Mouse (Mus musculus): ENCODE measurements around the gene Cpeb2. TPM values are rescaled to one million over a fixed set of nuclear protein-coding genes. Genes with fewer than 3 reads are reported as not detected.

Cpeb2 gene
- polyA plus RNA-seq, 1 experiment, result 4.2 TPM

DNA sequence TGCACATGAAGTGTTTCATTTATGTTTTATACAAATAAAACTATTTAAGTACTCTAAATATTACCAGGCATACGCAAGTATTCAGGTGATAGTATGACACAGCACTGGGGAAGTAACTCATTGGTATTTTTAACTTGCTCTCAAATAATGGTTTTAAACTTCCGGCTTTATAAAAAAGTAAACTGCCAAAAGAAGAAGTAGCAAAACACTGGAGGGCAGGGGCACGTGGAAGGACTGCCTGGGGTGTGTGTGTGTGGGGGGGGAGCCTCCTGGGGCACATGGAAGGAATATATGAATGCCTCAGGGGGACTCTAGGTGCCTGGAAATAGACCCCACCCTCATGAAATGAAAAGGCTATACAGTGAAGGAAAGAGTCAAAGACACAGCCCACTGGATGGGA lies 46.8 kb downstream of the Cpeb2 start:
- no peak for TF ChIP-seq CTCF (IDR thresholded peaks at IDR 0.05; ENCODE audit: borderline replicate concordance, control insufficient read depth, extremely low read depth, insufficient read depth, low read length, poor library complexity)
- Histone ChIP-seq H3K27me3 (ENCODE audit: control insufficient read depth, insufficient read depth, low read length) (no peaks in the 10 kb centered on the region), H3K27ac (ENCODE audit: control insufficient read depth, insufficient read depth, low read length) (no peak overlapping the region), H3K4me1 (replicated peaks; ENCODE audit: control insufficient read depth, insufficient read depth, low read length) (no peaks in the 10 kb centered on the region), H3K36me3 (ENCODE audit: control insufficient read depth, insufficient read depth, low read length) (no peaks in the 10 kb centered on the region), H3K4me3 (ENCODE audit: control insufficient read depth, insufficient read depth, low read length) (no peak overlapping the region)
- WGBS, result 17% methylated on average over 3 of the region's 3 CpGs
- DNase-seq, result no peak

DNA sequence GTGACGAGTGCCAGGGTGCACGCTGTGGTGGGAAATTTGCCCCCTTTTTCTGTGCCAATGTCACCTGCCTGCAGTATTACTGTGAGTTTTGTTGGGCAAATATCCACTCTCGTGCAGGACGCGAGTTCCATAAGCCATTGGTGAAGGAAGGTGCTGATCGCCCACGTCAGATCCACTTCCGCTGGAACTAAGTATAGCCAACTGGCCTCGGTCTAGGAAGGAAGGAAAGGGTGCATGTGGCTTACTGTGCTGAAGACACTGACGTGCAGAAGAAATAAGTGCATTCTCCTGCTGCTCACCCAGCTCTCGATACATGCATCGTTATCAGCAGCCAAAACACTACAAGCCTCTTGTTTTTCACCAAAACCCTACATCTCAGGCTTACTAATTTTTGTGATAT lies 52.8 kb downstream of the Cpeb2 start:
- Histone ChIP-seq H3K36me3 (ENCODE audit: control insufficient read depth, insufficient read depth, low read length) (no peaks in the 10 kb centered on the region), H3K4me1 (replicated peaks; ENCODE audit: control insufficient read depth, insufficient read depth, low read length) (no peaks in the 10 kb centered on the region), H3K27ac (ENCODE audit: control insufficient read depth, insufficient read depth, low read length) (no peak overlapping the region), H3K4me3 (ENCODE audit: control insufficient read depth, insufficient read depth, low read length) (no peak overlapping the region), H3K27me3 (ENCODE audit: control insufficient read depth, insufficient read depth, low read length) (no peaks in the 10 kb centered on the region)
- DNase-seq, result no peak
- no peak for TF ChIP-seq POLR2A (IDR thresholded peaks at IDR 0.05; ENCODE audit: control insufficient read depth, extremely low read depth, insufficient read depth, low read length, poor library complexity)
- TF ChIP-seq CTCF (IDR thresholded peaks at IDR 0.05; ENCODE audit: borderline replicate concordance, control insufficient read depth, extremely low read depth, insufficient read depth, low read length, poor library complexity), result no peak
- WGBS, result 63% methylated on average over 12 of the region's 12 CpGs

DNA sequence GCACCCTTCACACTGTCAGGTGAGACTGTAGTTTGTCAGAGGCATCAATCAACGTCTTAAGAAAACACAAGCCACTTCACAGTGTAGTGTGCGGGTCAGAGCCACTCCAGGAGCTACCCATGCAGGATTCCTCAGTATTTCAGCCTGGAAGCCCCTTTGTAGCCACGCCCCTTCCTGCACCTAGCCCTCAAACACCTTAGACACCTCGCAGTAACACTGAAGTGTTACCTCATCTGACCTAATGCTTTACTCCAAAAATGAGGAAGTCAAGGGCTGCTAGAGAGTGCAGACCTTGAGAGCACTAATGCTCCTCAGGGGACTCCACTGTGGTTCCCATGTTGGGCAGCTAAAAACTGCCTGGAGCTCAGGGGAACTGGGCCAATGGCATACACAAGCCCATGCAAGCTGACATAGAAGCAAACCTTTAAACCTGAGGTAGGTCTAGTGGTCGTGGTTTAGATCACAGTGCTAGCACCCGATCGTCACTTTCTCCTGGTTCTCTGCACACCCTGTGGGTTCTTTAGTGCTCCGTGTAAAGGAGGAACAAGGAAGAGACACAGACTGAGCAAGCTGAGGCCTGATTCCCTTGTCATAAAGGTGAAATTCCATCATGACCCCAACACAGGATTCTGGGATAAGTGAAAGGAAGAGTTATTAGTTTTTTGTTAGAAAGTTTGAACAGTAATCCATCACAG lies 56.9 kb downstream of the Cpeb2 start:
- DNase-seq, result no peak
- Histone ChIP-seq H3K27ac (ENCODE audit: control insufficient read depth, insufficient read depth, low read length) (no peak overlapping the region), H3K27me3 (ENCODE audit: control insufficient read depth, insufficient read depth, low read length) (no peaks in the 10 kb centered on the region), H3K4me1 (replicated peaks; ENCODE audit: control insufficient read depth, insufficient read depth, low read length) (no peaks in the 10 kb centered on the region), H3K4me3 (ENCODE audit: control insufficient read depth, insufficient read depth, low read length) (no peak overlapping the region), H3K36me3 (ENCODE audit: control insufficient read depth, insufficient read depth, low read length) (no peaks in the 10 kb centered on the region)
- no peak for TF ChIP-seq CTCF (IDR thresholded peaks at IDR 0.05; ENCODE audit: borderline replicate concordance, control insufficient read depth, extremely low read depth, insufficient read depth, low read length, poor library complexity)
- WGBS, result 22% methylated on average over 8 of the region's 8 CpGs

DNA sequence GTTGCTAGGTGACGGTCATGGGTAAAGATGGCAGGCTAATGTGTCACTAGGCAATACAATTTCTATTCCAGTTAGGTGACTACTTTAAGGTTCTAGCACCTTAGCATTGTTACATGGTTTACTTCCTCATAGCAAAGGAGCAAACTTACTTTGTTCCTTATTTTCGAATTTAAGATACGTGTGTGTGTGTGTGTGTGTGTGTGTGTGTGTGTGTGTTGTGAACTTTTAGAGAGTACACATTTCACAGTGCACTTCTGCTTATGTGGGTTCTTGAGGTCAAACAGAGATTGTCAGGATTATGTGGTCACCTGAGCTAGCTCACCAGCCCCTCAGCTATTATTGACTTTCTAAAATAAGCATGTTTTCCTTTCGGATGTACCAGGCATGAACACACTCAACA lies 60.2 kb downstream of the Cpeb2 start:
- no peaks in the 10 kb centered on the region for H3K4me1 ChIP-seq (replicated peaks; ENCODE audit: control insufficient read depth, insufficient read depth, low read length)
- 51% methylated on average over 4 of the region's 4 CpGs for WGBS

DNA sequence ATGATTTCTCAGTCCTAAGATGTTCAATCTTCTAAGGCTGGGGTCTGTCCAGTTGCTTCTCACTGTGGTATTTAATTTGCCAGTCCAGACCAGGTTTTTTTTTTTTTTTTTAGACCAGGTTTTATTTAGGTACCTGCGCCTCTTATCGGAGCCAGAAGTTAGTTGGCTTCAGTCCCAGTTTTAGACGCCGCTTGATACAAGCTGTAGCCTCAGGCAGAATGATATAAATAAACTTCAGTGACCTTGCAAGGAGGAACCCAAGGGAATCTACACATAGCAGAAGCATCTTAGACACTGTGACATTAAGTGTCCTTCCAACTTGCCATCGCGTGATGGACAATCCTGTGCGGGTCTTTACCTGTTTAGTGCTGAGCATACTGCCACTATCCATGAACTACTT lies 64.5 kb downstream of the Cpeb2 start:
- TF ChIP-seq CTCF (IDR thresholded peaks at IDR 0.05; ENCODE audit: borderline replicate concordance, control insufficient read depth, extremely low read depth, insufficient read depth, low read length, poor library complexity) (no peak), POLR2A (IDR thresholded peaks at IDR 0.05; ENCODE audit: control insufficient read depth, extremely low read depth, insufficient read depth, low read length, poor library complexity) (no peak)
- Histone ChIP-seq H3K36me3 (ENCODE audit: control insufficient read depth, insufficient read depth, low read length) (no peaks in the 10 kb centered on the region), H3K27me3 (ENCODE audit: control insufficient read depth, insufficient read depth, low read length) (no peaks in the 10 kb centered on the region), H3K4me1 (replicated peaks; ENCODE audit: control insufficient read depth, insufficient read depth, low read length) (no peaks in the 10 kb centered on the region), H3K27ac (ENCODE audit: control insufficient read depth, insufficient read depth, low read length) (no peak overlapping the region), H3K4me3 (ENCODE audit: control insufficient read depth, insufficient read depth, low read length) (no peak overlapping the region)
- WGBS, result 68% methylated on average over 7 of the region's 7 CpGs
- no peak for DNase-seq

More for the DNA sequence above, 60.2 kb downstream of the Cpeb2 start:
- no peak for DNase-seq
- no peak overlapping the region for H3K4me3 ChIP-seq (ENCODE audit: control insufficient read depth, insufficient read depth, low read length)
- no peaks in the 10 kb centered on the region for H3K36me3 ChIP-seq (ENCODE audit: control insufficient read depth, insufficient read depth, low read length)
- no peaks in the 10 kb centered on the region for H3K27me3 ChIP-seq (ENCODE audit: control insufficient read depth, insufficient read depth, low read length)
- no peak overlapping the region for H3K27ac ChIP-seq (ENCODE audit: control insufficient read depth, insufficient read depth, low read length)
- TF ChIP-seq POLR2A (IDR thresholded peaks at IDR 0.05; ENCODE audit: control insufficient read depth, extremely low read depth, insufficient read depth, low read length, poor library complexity), result no peak

DNA sequence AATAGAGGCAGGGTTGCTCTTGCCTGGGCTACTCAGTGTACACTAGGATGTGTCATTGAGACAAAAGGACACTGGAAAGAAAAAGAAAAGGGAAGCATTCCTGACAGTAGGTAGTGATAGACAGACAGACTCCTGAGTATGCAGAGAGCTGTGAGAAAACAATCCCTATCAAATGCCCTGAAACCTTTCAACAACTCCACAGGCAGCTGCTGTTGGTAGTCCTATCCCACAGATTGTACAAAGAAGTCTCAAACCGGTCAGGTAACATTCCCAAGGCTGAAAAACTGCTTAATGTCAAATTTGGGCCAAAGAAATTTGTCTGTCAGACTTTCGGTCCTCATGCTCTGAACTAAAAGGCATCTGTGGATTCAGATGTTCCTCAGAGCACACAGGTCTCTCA lies 66.0 kb downstream of the Cpeb2 start:
- DNase-seq, result no peak
- TF ChIP-seq CTCF (IDR thresholded peaks at IDR 0.05; ENCODE audit: borderline replicate concordance, control insufficient read depth, extremely low read depth, insufficient read depth, low read length, poor library complexity) (no peak), POLR2A (IDR thresholded peaks at IDR 0.05; ENCODE audit: control insufficient read depth, extremely low read depth, insufficient read depth, low read length, poor library complexity) (no peak)
- WGBS, result 90% methylated on average over 2 of the region's 2 CpGs
- Histone ChIP-seq H3K36me3 (ENCODE audit: control insufficient read depth, insufficient read depth, low read length) (no peaks in the 10 kb centered on the region), H3K4me1 (replicated peaks; ENCODE audit: control insufficient read depth, insufficient read depth, low read length) (no peaks in the 10 kb centered on the region), H3K27ac (ENCODE audit: control insufficient read depth, insufficient read depth, low read length) (no peak overlapping the region), H3K27me3 (ENCODE audit: control insufficient read depth, insufficient read depth, low read length) (no peaks in the 10 kb centered on the region), H3K4me3 (ENCODE audit: control insufficient read depth, insufficient read depth, low read length) (no peak overlapping the region)

DNA sequence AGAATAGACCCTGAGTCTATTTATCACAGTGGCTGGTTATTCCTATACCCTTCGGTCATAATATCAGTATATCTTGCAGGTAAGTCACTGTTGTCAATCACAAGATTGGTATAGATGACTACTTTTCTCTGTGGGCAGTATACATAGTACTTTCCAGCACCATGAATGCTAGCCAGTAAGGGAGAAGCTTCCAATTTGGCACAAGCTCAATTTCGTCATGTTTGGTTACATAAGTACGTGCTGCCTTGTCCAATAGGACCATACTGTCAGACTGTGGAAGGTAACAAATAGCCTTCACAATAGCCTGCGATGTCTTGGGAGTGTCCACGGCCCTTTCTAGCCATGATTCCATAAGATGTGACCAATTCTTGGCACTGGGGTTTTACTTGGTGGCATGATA lies 67.1 kb downstream of the Cpeb2 start:
- 96% methylated on average over 5 of the region's 5 CpGs for WGBS
- no peak for DNase-seq
- Histone ChIP-seq H3K4me3 (ENCODE audit: control insufficient read depth, insufficient read depth, low read length) (no peak overlapping the region), H3K4me1 (replicated peaks; ENCODE audit: control insufficient read depth, insufficient read depth, low read length) (no peaks in the 10 kb centered on the region), H3K36me3 (ENCODE audit: control insufficient read depth, insufficient read depth, low read length) (no peaks in the 10 kb centered on the region), H3K27ac (ENCODE audit: control insufficient read depth, insufficient read depth, low read length) (no peak overlapping the region), H3K27me3 (ENCODE audit: control insufficient read depth, insufficient read depth, low read length) (no peaks in the 10 kb centered on the region)
- no peak for TF ChIP-seq CTCF (IDR thresholded peaks at IDR 0.05; ENCODE audit: borderline replicate concordance, control insufficient read depth, extremely low read depth, insufficient read depth, low read length, poor library complexity)
- no peak for TF ChIP-seq POLR2A (IDR thresholded peaks at IDR 0.05; ENCODE audit: control insufficient read depth, extremely low read depth, insufficient read depth, low read length, poor library complexity)

All from thymus, adult 2 months (tissue).